Mouse (Mus musculus) megakaryocyte-erythroid progenitor cell, adult 5-6 weeks (primary cell): ENCODE data around the gene Cytip. TPM values are rescaled to one million over a fixed set of nuclear protein-coding genes. Genes with fewer than 3 reads are reported as not detected.
A peak's percentile ranks its signal among the peaks of the same experiment; 100 is the strongest.

Experiments used
- ATAC-seq: replicated peaks from 2 replicates; pipeline ENCODE4 v1.8.0; 2016; ENCODE audit warnings: mild to moderate bottlenecking, inconsistent platforms; ENCODE audit not compliant: severe bottlenecking, poor library complexity, low FRiP score, low TSS enrichment
- total RNA-seq, 2 experiments: library from RNA; stranded (forward) in 1 of 2; stranded (reverse) in 1 of 2; fragments of 200-1000, 215-1000 nt in 1 of 2; fragments of >200 nt in 1 of 2; fragmentation: Nextera tagmentation in 1 of 2; gene quantifications; 2 replicates each; pipeline ENCODE4 v1.2.3; 2014 to 2017

The Cytip gene
- total RNA-seq, 2 experiments from 2014 or later = 3.9 to 6.6 TPM

DNA sequence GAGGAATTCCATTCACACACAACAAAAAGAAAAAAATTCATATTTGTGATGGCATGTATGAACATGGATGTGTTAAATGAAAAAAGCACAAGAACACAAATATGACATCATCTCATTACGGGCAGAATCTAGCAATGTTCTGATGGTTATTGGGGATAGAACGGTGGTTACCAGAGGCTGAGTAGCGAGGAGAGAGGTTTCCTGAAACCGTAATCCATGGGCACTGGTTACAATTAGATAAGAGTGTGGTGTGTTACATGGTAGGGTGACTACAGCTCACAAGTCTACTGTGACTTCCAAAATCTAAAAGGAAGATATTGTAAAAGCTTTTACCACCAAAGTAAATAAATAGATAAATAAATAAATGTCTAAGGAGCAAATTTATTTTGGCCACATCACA lies 58.8 kb downstream of the Cytip start:
- peak; percentile 80 for ATAC-seq

DNA sequence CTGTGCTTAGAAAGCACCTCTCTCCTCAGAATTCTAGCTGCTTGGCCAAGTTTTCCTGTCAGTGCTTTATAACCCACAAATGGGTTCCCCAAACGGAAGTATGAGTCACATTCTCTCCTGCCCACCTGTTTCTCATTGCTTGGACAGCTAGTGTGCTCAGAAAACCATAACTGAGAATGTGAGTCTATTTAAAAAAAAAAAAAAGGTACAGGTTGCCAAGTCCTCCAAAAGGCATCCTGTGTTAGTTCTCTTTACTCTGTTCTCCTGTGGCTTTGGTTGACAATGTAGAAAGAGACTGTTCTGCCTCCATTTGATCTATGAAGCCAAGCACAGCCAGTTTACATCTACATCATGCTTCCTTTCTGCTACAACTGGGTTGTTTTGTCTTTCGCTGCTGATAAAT lies 60.3 kb downstream of the Cytip start:
- no peak for ATAC-seq

DNA sequence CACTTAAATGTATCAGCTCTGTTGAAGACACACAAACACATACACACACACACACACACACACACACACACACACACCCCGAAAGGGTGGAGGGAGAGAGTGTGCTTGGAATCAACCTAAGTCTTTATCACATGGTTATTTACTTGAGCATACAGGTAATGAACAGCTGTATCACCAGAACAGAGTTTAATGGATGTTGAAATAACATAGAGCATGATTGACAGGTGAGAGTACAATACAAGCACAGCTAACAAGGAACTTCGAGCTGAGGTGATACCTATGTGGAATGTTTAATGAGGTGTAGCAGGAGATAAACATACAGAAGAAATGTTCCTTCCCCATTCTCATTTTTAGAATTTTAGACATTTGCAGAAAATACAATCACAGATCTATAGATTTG lies 62.7 kb downstream of the Cytip start:
- no peak for ATAC-seq

DNA sequence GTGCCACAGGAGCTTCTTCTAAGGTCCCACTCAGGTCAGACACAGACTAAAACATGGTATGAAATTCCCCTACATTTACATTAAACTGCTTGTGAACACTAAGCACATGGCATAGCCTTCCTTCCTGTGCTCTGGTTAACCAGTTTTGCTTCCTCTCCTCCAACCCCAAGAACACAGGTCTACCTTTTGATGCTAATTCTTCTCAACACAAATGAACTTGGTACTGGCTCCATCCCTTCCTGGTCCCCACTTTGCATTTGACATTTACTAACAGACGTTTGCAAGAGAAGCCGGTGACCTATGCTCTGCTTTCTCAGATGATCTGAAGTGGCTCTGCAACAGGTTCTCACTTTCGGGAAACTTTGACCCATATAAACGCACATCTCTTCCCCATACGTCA lies 65.4 kb downstream of the Cytip start:
- ATAC-seq = no peak

DNA sequence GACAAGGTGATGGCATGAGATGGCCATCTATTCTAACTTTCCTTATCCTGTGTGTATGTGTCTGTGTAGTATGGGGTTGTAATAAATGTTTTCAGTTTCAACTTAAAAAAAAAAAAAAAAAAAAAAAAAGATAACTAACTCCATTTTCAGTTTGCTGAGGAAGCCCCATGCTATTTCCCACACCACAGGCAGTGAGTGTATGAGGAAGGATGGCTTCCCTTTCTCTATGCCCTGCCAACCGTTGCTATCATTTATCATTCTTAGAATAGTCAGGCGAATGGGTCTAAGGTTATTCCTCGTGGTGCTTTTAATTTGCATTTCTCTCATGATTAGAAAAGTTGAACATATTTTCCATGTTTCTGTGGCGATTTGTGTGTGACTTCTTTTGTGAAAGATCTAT lies 84.2 kb downstream of the Cytip start:
- no peak for ATAC-seq

DNA sequence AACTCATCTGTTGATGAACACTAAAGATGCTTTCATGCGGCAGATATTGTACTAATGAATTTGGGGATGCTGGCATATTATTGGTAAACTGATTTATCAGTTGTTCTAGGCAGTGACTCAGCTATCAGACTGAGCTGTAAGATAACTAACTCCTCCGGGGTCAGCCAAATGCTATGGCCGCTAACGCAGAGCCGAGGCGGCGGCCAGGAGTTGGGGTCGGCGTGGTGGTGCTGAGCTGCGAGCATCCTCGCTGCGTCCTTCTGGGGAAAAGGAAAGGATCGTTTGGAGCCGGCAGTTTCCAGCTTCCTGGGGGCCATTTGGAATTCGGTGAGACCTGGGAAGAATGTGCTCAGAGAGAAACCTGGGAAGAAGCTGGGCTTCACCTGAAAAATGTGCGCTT lies 87.4 kb downstream of the Cytip start:
- peak; percentile 90 for ATAC-seq

DNA sequence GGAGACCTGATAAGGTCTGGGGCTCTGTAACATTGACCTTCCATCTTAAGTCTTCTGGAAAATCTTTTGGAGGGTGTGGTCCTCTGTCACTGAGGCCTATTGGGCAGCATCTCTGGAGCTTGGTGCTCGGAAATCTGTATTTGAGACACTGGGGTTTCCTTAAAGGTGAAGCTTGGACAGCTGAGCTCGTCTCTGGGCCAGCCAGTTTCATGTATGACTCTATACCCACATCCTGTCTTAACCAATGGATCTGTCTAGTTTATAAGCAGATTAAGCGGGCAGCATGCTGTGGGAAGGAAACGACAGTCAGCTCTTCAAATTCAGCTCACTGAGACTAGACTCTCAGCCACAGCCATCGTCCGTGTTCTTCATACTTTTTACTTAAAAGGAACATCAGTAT lies 88.3 kb downstream of the Cytip start:
- ATAC-seq = no peak

DNA sequence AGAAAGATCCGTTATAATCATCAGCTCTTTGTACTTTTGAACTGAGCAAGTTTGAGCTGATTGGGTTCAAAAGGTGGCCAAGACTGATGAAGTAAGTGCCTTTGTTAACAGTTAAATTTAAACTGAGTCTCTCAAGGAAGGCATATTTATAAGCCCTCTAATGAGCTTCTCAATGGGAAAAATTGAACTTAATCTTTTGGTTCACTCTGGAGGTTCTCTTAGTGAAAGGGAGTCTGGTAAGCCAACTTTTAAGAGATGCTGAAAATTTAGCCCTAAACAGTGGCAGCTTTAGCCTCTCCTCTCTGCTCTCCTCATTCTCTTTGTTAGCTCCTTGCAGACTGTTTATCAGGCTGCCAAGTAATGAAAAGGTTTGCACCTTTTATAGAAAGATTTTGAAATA lies 100.5 kb downstream of the Cytip start:
- no peak for ATAC-seq

DNA sequence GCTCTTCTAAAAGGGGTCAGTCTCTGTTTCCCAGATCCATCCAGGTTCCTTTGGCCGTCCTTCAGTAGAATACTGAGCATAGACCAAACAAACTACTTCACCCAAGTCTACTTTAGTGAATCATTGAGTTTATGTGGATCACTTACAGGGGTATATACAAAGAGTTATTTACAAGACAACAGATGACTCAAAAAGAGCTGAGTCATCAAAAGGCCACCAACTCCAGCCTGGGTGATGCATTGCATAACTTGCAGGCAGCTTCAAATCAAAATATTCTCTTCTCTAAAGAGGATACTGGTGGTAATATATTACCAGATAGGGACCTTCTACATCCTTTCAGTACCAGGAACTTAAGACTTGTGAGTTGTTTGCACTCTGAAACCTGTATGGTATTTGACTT lies 108.9 kb downstream of the Cytip start:
- ATAC-seq = no peak

DNA sequence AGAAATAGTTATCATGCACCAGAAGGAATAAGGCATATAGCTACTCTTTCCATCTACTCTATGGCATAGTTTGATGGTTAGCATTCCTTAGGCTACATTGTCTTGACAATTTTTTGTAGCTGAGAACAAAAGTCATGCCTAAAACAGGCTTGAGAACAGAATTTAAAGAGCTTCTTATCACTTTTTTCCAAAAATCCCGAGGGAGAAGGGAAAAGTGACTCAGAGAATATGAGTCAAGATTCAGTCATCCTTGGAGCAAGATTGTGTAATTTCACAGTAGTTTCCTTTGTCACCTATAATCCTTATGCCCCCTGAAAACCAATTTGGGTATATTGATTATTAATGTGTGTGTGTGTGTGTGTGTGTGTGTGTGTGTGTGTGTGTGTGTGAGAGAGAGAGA lies 115.5 kb downstream of the Cytip start:
- no peak for ATAC-seq

Other genes starting within 250 kb of the Cytip start
- gene Galnt5, start 197.6 kb downstream of the Cytip start, total RNA-seq (2014; fragmentation: Nextera tagmentation) = 0.42 TPM in 1 of 2 replicates, not detected in the other
- gene Galnt5, start 197.6 kb downstream of the Cytip start, total RNA-seq (2017) = 0.11 TPM in 1 of 2 replicates, not detected in the other
- not detected in 2 replicates for gene Ermn, start 142.7 kb downstream of the Cytip start, total RNA-seq (2014; fragmentation: Nextera tagmentation)
- gene Ermn, start 142.7 kb downstream of the Cytip start, total RNA-seq (2017) = not detected in 2 replicates
- not detected in 2 replicates for gene Acvr1c, start 162.4 kb upstream of the Cytip start, total RNA-seq (2014; fragmentation: Nextera tagmentation)
- gene Acvr1c, start 162.4 kb upstream of the Cytip start, total RNA-seq (2017) = not detected in 2 replicates